In genomic region chr17:28682311-28683084, GRCm38 (mm10) we compare ENCODE assay signal across 15 mouse cellular contexts. TPM values are rescaled to one million over a fixed set of nuclear protein-coding genes. Genes with fewer than 3 reads are reported as not detected.
DNase-seq lines count a peak whose midpoint lies in the region; ATAC-seq lines count a peak whose summit lies in the region.
"Had no signal": no experiment of that assay in that cellular context is flagged by ENCODE, and none has a peak within 500 bp of the region (broad histone marks: within the 10 kb centered on the region; RNA-seq: fewer than 3 reads in every experiment).

No protein-coding gene starts in this region.

- no peak overlapping the region for H3K9ac ChIP-seq in kidney, embryonic 14.5 days (ENCODE audit: low read depth, low read length)
- no peak overlapping the region for H3K9ac ChIP-seq in liver, embryonic 13.5 days
- H3K9ac ChIP-seq: limb, embryonic 12.5 days had no signal

- no peak overlapping the region for H3K27ac ChIP-seq in kidney, embryonic 14.5 days (ENCODE audit: low read depth, low read length)
- H3K27ac ChIP-seq in liver, embryonic 13.5 days = peak overlapping the region; percentile 72
- H3K27ac ChIP-seq: limb, embryonic 12.5 days had no signal

- H3K36me3 ChIP-seq in kidney, embryonic 14.5 days (ENCODE audit: control insufficient read depth, insufficient read depth, low read length) = no peaks in the 10 kb centered on the region
- H3K36me3 ChIP-seq in liver, embryonic 13.5 days = no peaks in the 10 kb centered on the region
- H3K36me3 ChIP-seq: limb, embryonic 12.5 days had no signal

- no peak overlapping the region for H3K4me3 ChIP-seq in kidney, embryonic 14.5 days (ENCODE audit: low read length)
- H3K4me3 ChIP-seq in liver, embryonic 13.5 days (replicated peaks) = no peak overlapping the region
- H3K4me3 ChIP-seq: limb, embryonic 12.5 days; myocyte had no signal

- no peak overlapping the region for H3K4me2 ChIP-seq in kidney, embryonic 14.5 days (replicated peaks; ENCODE audit: low read depth, low read length)
- H3K4me2 ChIP-seq in liver, embryonic 13.5 days = no peak overlapping the region
- H3K4me2 ChIP-seq: limb, embryonic 12.5 days had no signal

- no peaks in the 10 kb centered on the region for H3K27me3 ChIP-seq in kidney, embryonic 14.5 days (ENCODE audit: control insufficient read depth, insufficient read depth, low read length)
- no peaks in the 10 kb centered on the region for H3K27me3 ChIP-seq in liver, embryonic 13.5 days
- H3K27me3 ChIP-seq: limb, embryonic 12.5 days had no signal

- WGBS in kidney, embryonic 14.5 days = 52% methylated on average over 13 of the region's 13 CpGs
- WGBS in liver, embryonic 13.5 days (ENCODE audit: insufficient replicate concordance) = 64% methylated on average over 13 of the region's 13 CpGs

- ATAC-seq in kidney, embryonic 14.5 days (ENCODE audit: low FRiP score, low TSS enrichment) = no peak
- peak; percentile 49 for ATAC-seq in liver, embryonic 13.5 days (ENCODE audit: low read depth)
- ATAC-seq in monocyte, adult 5-6 weeks (replicated peaks; ENCODE audit: insufficient number of reproducible peaks, low FRiP score, low TSS enrichment, poor library complexity, severe bottlenecking) = peak; percentile 62
- ATAC-seq: inflammation-experienced regulatory T-cells, adult 6 months had no signal

- H3K9me3 ChIP-seq in kidney, embryonic 14.5 days (ENCODE audit: control insufficient read depth, low read length) = no peaks in the 10 kb centered on the region
- no peaks in the 10 kb centered on the region for H3K9me3 ChIP-seq in liver, embryonic 13.5 days (replicated peaks)
- H3K9me3 ChIP-seq: limb, embryonic 12.5 days had no signal

- peak; percentile 85 for DNase-seq in kidney, adult 11 months
- peak; percentile 78 to 83 for DNase-seq in kidney, adult 8-10 months
- DNase-seq in liver, embryonic 13.5 days = no peak
- no peak for DNase-seq in spleen, postnatal 10 days (ENCODE audit: low spot score in 2 of 2)
- no peak for DNase-seq in T-cell, adult 2 months (ENCODE audit: low spot score)
- DNase-seq in cerebellum, adult 11 months = no peak
- DNase-seq: B cell, adult 2 months; cerebellum, adult 2 months; heart, postnatal 36 days had no signal

- no peaks in the 10 kb centered on the region for H3K4me1 ChIP-seq in kidney, embryonic 14.5 days (ENCODE audit: control insufficient read depth, insufficient read depth, low read length)
- H3K4me1 ChIP-seq in liver, embryonic 13.5 days (replicated peaks) = peaks cover 16% of the 10 kb centered on the region; the same call in 1 of the 2 replicates
- H3K4me1 ChIP-seq: limb, embryonic 12.5 days had no signal

RNA-seq across cellular contexts. Expression of gene Slc26a8, which starts 7.5 kb away (rescaled TPM):
- polyA plus RNA-seq in kidney, embryonic 14.5 days (2014; fragmentation: Nextera tagmentation; extraction: Ambion mirVana) = 0.69 and 1.3 TPM in 2 replicates
- 0.09 and 0.20 TPM in 2 replicates for polyA plus RNA-seq in liver, embryonic 13.5 days (2015; fragmentation: Nextera tagmentation; extraction: Ambion mirVana)
- 0.97 to 1.5 TPM in 2 of 3 replicates, not detected in the other for total RNA-seq in monocyte, adult 5-6 weeks (2017)
- polyA plus RNA-seq: myocyte had no signal

RNA-seq across cellular contexts. Expression of gene Mapk14, which starts 8.6 kb away (rescaled TPM):
- 36.4 and 61.6 TPM in 2 replicates for polyA plus RNA-seq in kidney, embryonic 14.5 days (2014; fragmentation: Nextera tagmentation; extraction: Ambion mirVana)
- polyA plus RNA-seq in liver, embryonic 13.5 days (2015; fragmentation: Nextera tagmentation; extraction: Ambion mirVana) = 30.8 and 32.5 TPM in 2 replicates
- 157 to 202 TPM (median 181 TPM) in 3 replicates for total RNA-seq in monocyte, adult 5-6 weeks (2017)

RNA-seq across cellular contexts. Expression of gene AC170998.1, which starts 43.4 kb away (rescaled TPM):
- polyA plus RNA-seq in kidney, embryonic 14.5 days (2014; fragmentation: Nextera tagmentation; extraction: Ambion mirVana) = 2.7 and 3.3 TPM in 2 replicates
- polyA plus RNA-seq in liver, embryonic 13.5 days (2015; fragmentation: Nextera tagmentation; extraction: Ambion mirVana) = 0.75 and 1.2 TPM in 2 replicates
- 10.1 to 17.4 TPM in 2 of 3 replicates, not detected in the other for total RNA-seq in monocyte, adult 5-6 weeks (2017)
- polyA plus RNA-seq: myocyte; testis, adult 2 months had no signal

RNA-seq across cellular contexts. Expression of gene Srpk1, which starts 60.0 kb away (rescaled TPM):
- polyA plus RNA-seq in kidney, embryonic 14.5 days (2014; fragmentation: Nextera tagmentation; extraction: Ambion mirVana) = 134 and 140 TPM in 2 replicates
- 54.3 and 57.7 TPM in 2 replicates for polyA plus RNA-seq in liver, embryonic 13.5 days (2015; fragmentation: Nextera tagmentation; extraction: Ambion mirVana)
- total RNA-seq in monocyte, adult 5-6 weeks (2017) = 82.1 to 102 TPM (median 82.6 TPM) in 3 replicates

Comparison
In these comparisons a context has a peak if more than half of its experiments do, and no peak if none do; other contexts are left out.
1. DNase-seq: peak in kidney, adult 11 months (single experiment) and kidney, adult 8-10 months (2 of 2); none in liver, embryonic 13.5 days (single experiment), spleen, postnatal 10 days (0 of 2), T-cell, adult 2 months (single experiment) and cerebellum, adult 11 months (single experiment).